Mouse (Mus musculus) embryonic fibroblast, embryonic 13.5 days (primary cell): ENCODE measurements around the gene Tmem37.

ENCODE experiments used
- CTCF ChIP-seq: IDR thresholded peaks from 2 replicates; pipeline ENCODE4 v1.5.1; 2011; ENCODE audit warnings: mild to moderate bottlenecking, control low read depth, low read length, moderate library complexity, borderline replicate concordance; ENCODE audit not compliant: insufficient read depth
- POLR2A ChIP-seq: IDR thresholded peaks from 2 replicates; pipeline ENCODE4 v1.6.1; 2011; ENCODE audit warnings: low read depth, mild to moderate bottlenecking, control low read depth, low read length, moderate library complexity

GRCm38 (mm10) chr1:120064036-120064682 lies 9.7 kb downstream of the Tmem37 start:
- TF ChIP-seq CTCF (no peak), POLR2A (no peak)
